Mouse (Mus musculus): ENCODE measurements around the gene BC055324. TPM values are rescaled to one million over a fixed set of nuclear protein-coding genes. Genes with fewer than 3 reads are reported as not detected.

BC055324 gene
- total RNA-seq, 2 experiments from 2014 or later = 26.0 to 32.6 TPM

GRCm38 (mm10) chr1:163898291-163898764 is 96.3 kb downstream of the BC055324 start:
- ATAC-seq (replicated peaks; ENCODE audit: low FRiP score, low TSS enrichment, poor library complexity, severe bottlenecking) = no peak

Other genes starting within 250 kb of the BC055324 start
- 4.6 and 5.3 TPM in 2 replicates for gene Kifap3, start 215.2 kb downstream of the BC055324 start, total RNA-seq (2014; fragmentation: Nextera tagmentation)
- gene Kifap3, start 215.2 kb downstream of the BC055324 start, total RNA-seq (2017) = 8.4 and 11.5 TPM in 2 replicates
- 43.0 and 44.3 TPM in 2 replicates for gene Scyl3, start 65.7 kb downstream of the BC055324 start, total RNA-seq (2014; fragmentation: Nextera tagmentation)
- 15.6 and 21.0 TPM in 2 replicates for gene Scyl3, start 65.7 kb downstream of the BC055324 start, total RNA-seq (2017)
- gene Mettl18, start 93 bp upstream of the BC055324 start, total RNA-seq (2014; fragmentation: Nextera tagmentation) = 3.9 and 5.7 TPM in 2 replicates
- gene Mettl18, start 93 bp upstream of the BC055324 start, total RNA-seq (2017) = 7.6 and 14.9 TPM in 2 replicates
- gene Sele, start 53.4 kb upstream of the BC055324 start, total RNA-seq (2014; fragmentation: Nextera tagmentation) = not detected in 2 replicates
- not detected in 2 replicates for gene Sele, start 53.4 kb upstream of the BC055324 start, total RNA-seq (2017)
- gene Sell, start 67.2 kb upstream of the BC055324 start, total RNA-seq (2014; fragmentation: Nextera tagmentation) = 5.4 and 8.0 TPM in 2 replicates
- 15.1 and 20.2 TPM in 2 replicates for gene Sell, start 67.2 kb upstream of the BC055324 start, total RNA-seq (2017)
- gene Selp, start 120.5 kb upstream of the BC055324 start, total RNA-seq (2014; fragmentation: Nextera tagmentation) = 0.98 TPM in 1 of 2 replicates, not detected in the other
- 0.04 and 0.38 TPM in 2 replicates for gene Selp, start 120.5 kb upstream of the BC055324 start, total RNA-seq (2017)
- gene F5, start 157.0 kb upstream of the BC055324 start, total RNA-seq (2014; fragmentation: Nextera tagmentation) = 0.94 TPM in 1 of 2 replicates, not detected in the other
- 0.42 and 0.46 TPM in 2 replicates for gene F5, start 157.0 kb upstream of the BC055324 start, total RNA-seq (2017)

Data from megakaryocyte-erythroid progenitor cell, adult 5-6 weeks (primary cell).